Mouse (Mus musculus) colon, adult 2 months (tissue): ENCODE results near the gene Ddx3y. TPM values are rescaled to one million over a fixed set of nuclear protein-coding genes. Genes with fewer than 3 reads are reported as not detected.

ENCODE experiments used
- polyA plus RNA-seq: library from polyadenylated mRNA; depleted of rRNA; stranded (reverse); fragments of >200 nt; gene quantifications from 2 replicates; pipeline ENCODE4 v1.2.3, GENCODE M21; 2012; rRNA removed

Gene Ddx3y
- 0.94 TPM in 1 of 2 replicates, not detected in the other for polyA plus RNA-seq

GRCm38 (mm10) chrY:1286171-1286795, at the start of gene Ddx3y:
Ddx3y (minus strand) TSS chrY:1286629.

GRCm38 (mm10) chrY:1245426-1245863, 41.0 kb downstream of the Ddx3y start, which contains the start of gene Uty:
Uty (minus strand) TSS chrY:1245759.

Other genes with a start within 250 kb of the Ddx3y start
- 1.4 TPM in 1 of 2 replicates, not detected in the other for gene Uty, start 40.9 kb downstream of the Ddx3y start, polyA plus RNA-seq
- gene Usp9y, start 173.2 kb upstream of the Ddx3y start, polyA plus RNA-seq: not detected in 2 replicates